Mouse (Mus musculus): ENCODE data around the gene Brd4. TPM values are rescaled to one million over a fixed set of nuclear protein-coding genes. Genes with fewer than 3 reads are reported as not detected.

The Brd4 gene
- total RNA-seq, 4 experiments from 2014 or later: 95.4 to 135 (median 109) TPM

- no peak for DNase-seq
Measured at GRCm38 (mm10) chr17:32280575-32280974, 3.9 kb downstream of the Brd4 start.

DNA sequence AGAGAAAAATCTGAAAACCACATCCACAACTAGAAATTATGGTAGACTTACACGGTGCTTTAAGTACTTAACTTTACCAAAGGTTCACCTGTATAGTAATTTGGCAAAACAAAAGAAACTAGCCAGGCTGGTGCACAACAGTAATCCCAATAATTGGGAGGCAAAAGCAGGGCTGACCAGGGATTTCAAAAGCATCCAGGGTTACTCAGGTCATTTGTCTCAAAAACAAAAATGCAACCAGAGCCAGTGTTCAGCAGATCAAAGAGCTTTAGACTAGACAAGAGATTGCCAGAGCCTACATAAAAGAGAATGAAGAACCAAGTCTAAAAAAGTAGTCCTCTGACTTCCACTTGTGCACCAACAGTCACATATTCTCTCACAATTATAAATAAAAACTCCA, 7.3 kb downstream of the Brd4 start:
- DNase-seq: no peak

DNA sequence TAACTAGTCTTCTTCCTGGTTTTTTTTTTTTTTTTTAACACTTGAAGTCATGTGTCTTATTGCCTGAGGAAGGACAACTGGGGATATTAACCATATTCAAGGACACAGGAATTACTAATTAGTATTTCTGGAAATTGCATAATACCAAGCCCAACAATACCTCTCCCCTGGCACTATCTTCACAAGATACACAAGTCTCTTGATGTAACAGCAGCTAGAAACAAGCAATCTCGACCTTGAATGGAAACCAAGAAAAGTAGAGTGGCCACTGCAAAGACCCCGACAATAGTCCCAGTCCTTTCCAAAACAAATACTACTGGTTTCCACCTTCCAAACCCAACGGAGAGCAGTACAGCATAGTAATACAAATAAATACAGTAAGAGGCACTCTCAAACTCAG, 9.0 kb downstream of the Brd4 start:
- DNase-seq: no peak

GRCm38 (mm10) chr17:32269151-32269550, 15.4 kb downstream of the Brd4 start:
- DNase-seq: no peak

DNA sequence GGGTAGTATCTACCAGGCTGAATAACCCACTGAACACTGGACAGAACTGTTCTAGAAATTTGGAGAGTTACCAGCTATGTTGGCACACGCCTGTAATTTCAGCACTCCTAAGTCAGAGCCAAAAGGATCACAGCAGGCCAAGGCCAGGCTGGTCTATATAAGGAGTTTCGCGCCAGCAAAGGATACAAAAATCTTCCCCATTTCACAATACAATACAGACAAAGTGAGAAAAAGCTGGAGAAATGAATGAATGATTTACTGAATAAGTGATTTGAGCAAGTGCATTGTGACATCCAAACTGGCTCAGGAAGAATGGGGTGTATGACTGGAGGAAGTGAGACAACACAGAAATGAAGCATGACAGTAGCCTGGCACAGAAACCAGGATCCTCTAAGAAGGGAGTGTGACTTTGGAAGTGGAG, 16.0 kb downstream of the Brd4 start:
- peak; percentile 69 for DNase-seq

GRCm38 (mm10) chr17:32268096-32268495, 16.4 kb downstream of the Brd4 start:
- no peak for DNase-seq

DNA sequence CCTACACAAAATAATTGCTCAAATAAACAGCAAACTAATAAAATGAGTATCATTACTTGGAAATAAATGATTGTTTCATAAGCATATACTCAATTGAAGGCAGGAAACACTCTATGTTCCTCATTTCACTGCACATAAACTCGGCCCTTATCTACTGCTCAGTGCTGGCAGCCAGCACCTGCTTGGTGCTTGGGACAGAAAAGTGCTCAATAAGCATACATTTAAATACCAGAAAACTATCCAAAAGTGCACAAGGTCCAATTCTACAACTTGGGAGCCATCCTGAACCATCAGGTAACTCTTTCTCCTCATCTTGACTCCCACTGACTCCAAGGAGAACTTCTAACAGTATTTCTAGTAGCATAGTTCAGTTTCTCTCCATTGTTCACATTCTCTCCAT, 16.9 kb downstream of the Brd4 start:
- no peak for DNase-seq

DNA sequence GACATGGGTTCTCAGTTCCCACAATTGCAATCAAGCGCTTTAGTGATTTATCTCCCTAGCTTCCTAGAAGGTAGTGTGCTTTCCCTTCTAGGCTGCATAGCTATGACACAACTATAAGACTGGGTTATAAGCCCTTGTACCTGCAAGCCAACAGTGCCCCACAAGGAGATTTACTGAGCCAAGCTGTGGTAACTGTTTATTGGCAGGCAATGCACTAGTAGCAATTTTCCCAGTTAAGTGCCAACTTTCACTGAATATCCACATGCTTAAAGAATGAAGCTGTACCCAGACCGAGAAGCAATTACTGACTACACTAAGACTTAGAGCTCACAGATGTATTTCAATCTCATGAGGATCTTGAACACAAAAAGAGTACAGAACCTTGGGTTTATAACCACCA, 20.9 kb downstream of the Brd4 start:
- DNase-seq: no peak

GRCm38 (mm10) chr17:32262831-32263559, 21.5 kb downstream of the Brd4 start:
- DNase-seq: no peak

- no peak for DNase-seq
Measured at GRCm38 (mm10) chr17:32258869-32259268, 25.7 kb downstream of the Brd4 start.

DNA sequence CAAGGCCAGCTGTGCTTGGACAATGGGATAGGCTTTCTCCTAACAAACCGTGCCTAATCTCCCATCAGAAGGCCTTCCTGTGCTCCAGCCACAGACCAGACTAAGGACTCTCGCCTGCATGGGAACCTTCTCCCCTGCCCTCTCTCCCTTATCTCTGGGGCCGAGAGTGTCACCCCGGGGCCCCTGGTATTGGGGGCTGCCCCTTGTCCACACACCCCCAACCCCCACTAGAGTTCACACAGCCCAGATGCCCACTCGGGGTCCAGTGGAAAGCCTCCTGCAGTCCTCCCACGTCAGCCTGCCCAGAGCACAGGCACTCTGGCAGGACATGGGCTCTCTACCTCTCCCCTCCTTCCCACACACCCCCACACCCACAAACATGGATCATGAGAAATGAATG, 26.6 kb downstream of the Brd4 start:
- DNase-seq: no peak

GRCm38 (mm10) chr17:32257452-32257851, 27.1 kb downstream of the Brd4 start:
- DNase-seq: no peak

- no peak for DNase-seq
Measured at GRCm38 (mm10) chr17:32256896-32257295, 27.6 kb downstream of the Brd4 start.

- no peak for DNase-seq
Measured at GRCm38 (mm10) chr17:32253261-32253660, 31.3 kb downstream of the Brd4 start.

DNA sequence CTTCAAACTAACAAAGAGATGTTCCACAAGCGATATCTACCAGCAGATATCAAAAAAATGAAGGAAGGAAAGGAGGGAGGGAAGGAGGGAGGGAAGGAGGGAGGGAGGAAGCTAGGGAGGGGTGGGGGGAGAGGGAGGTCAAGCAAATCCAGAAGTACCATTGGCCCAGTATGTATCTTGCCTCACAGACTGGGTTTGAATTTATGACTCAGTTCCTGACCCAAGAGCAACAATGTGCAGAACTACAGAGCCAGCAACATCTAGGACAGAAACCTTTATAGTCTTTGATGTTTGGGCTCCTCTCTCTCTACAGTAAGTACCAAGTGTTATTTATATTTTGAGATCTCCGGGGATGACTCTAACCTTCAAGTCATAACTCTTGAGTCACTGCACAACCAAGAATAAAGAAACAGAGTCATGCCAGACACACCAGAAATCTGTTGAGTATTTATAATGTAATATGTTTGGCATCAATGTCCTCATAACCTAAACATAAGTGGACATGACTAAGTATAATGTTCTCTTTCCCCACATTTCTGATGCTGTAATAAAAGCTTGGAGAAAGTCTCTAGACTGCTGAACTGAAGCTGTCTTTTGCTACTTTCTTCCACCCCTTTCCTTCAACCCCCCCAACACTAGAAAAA, 32.6 kb downstream of the Brd4 start:
- no peak for DNase-seq

DNA sequence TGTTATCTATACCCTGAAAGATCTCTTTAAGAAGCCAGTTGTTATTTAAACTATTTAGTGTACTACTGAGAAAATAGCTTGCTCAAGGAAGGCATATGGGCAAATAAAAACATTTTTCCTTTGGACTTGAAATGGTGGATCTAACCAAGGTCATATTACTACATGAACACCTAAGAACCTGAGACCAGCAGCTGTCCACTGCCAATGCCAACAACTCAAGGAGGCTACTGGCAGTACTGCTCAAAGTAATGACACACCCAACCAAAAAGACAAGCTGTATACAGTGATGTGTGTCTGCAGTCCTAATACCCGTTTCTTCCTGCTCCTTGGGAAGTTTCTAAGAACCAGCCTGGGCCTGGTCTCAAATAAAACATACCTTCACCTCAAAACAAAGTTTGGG, 34.5 kb downstream of the Brd4 start:
- no peak for DNase-seq

GRCm38 (mm10) chr17:32248192-32248591, 36.3 kb downstream of the Brd4 start:
- no peak for DNase-seq

DNA sequence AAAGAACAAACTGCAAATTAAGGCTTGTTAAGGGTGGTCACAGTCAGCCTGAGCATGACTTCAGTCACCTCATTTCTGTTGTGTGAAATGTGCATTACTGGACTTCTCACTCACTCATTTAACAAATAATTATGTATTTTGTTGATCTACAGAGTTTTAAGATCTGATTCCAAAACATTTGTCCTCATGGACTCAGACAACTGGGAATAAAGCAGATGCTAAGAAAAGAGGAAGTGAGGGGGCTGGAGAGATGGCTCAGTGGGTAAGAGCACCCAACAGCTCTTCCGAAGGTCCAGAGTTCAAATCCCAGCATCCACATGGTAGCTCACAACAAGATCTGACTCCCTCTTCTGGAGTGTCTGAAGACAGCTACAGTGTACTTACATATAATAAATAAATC, 36.9 kb downstream of the Brd4 start:
- DNase-seq: no peak

GRCm38 (mm10) chr17:32246117-32246516, 38.4 kb downstream of the Brd4 start:
- DNase-seq: no peak

- no peak for DNase-seq
Measured at GRCm38 (mm10) chr17:32240881-32241531, 43.5 kb downstream of the Brd4 start.

- no peak for DNase-seq
Measured at GRCm38 (mm10) chr17:32238589-32238988, 45.9 kb downstream of the Brd4 start.

- DNase-seq: no peak
Measured at GRCm38 (mm10) chr17:32235534-32236191, 48.9 kb downstream of the Brd4 start.

DNA sequence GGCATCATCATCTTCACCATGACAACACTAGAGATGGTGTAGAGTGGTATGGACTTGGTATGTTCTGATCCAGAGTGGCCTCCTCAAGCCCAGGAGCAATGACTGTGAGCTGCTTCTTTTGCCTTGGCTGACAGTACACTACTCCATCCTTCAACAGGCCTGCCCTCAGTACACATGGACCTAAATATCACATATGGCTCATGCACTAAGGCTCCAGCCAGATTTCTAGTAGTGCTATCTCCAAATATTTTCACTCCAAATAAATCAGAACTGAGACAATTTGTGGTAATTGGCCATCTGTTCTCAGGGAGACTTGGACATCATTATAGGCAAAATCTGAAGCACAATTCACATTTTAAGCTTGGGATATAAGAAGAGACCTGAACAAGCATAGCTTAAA, 51.3 kb downstream of the Brd4 start:
- no peak for DNase-seq
